Mouse (Mus musculus) CH12.LX (cell line): ENCODE data around the gene Abca4. TPM values are rescaled to one million over a fixed set of nuclear protein-coding genes. Genes with fewer than 3 reads are reported as not detected.
"Not testable (repeated sequence)": the region's sequence is repeated elsewhere in the genome, so short reads cannot be mapped to it uniquely, and the experiment has no call there.

Source experiments
- DNase-seq: peaks from one replicate; pipeline ENCODE4 v3.0.0-alpha.2; 2013; ENCODE audit errors: extremely low read depth
- H3K27ac ChIP-seq: 2 replicates; pipeline ENCODE4 v1.5.1; 2012; ENCODE audit warnings: low read depth, mild to moderate bottlenecking, control low read depth, moderate library complexity; ENCODE audit not compliant: insufficient read depth
- H3K27me3 ChIP-seq: replicated peaks from 2 replicates; pipeline ENCODE3; 2012; ENCODE audit warnings: inconsistent platforms
- H3K36me3 ChIP-seq, 2 experiments: replicated peaks in 1 of 2; 2 replicates each; pipeline versions ENCODE3 to v1.6.1; 2012; ENCODE audit warnings: inconsistent platforms in 1 of 2, low read length in 1 of 2, mild to moderate bottlenecking in 1 of 2, mixed read lengths in 1 of 2, moderate library complexity in 1 of 2; ENCODE audit not compliant: control insufficient read depth in 1 of 2, insufficient read depth in 1 of 2
- H3K4me1 ChIP-seq, 2 experiments: 2 replicates each; pipeline ENCODE4 v1.6.1; 2012; ENCODE audit warnings: inconsistent platforms in 1 of 2, moderate library complexity in 1 of 2; ENCODE audit not compliant: insufficient read depth in 2 of 2, control insufficient read depth in 1 of 2
- H3K4me2 ChIP-seq: 2 replicates; pipeline ENCODE4 v1.6.1; 2012; ENCODE audit warnings: low read depth, mild to moderate bottlenecking, control low read depth; ENCODE audit not compliant: poor library complexity, insufficient read depth, severe bottlenecking
- H3K4me3 ChIP-seq, 3 experiments: fragments of 150-350 bp in 1 of 3; sonication (generic) in 1 of 3; replicated peaks in 1 of 3; 2 replicates each; pipeline versions ENCODE3 to v1.5.1; 2011 to 2012; ENCODE audit warnings: low read depth in 2 of 3, low read length in 2 of 3, mild to moderate bottlenecking in 2 of 3, moderate library complexity in 2 of 3, control low read depth in 1 of 3, improper control_type of control experiment in 1 of 3, inconsistent platforms in 1 of 3, mixed read lengths in 1 of 3; ENCODE audit not compliant: poor library complexity in 1 of 3
- H3K79me2 ChIP-seq: replicated peaks from 2 replicates; pipeline ENCODE4 v1.6.1; 2012; ENCODE audit warnings: mild to moderate bottlenecking, moderate library complexity; ENCODE audit not compliant: control insufficient read depth, poor library complexity, insufficient read depth, severe bottlenecking; ENCODE audit errors: extremely low read depth
- H3K9ac ChIP-seq: 2 replicates; pipeline ENCODE4 v1.6.1; 2012; ENCODE audit warnings: low read depth, mild to moderate bottlenecking, control low read depth, moderate library complexity; ENCODE audit not compliant: insufficient read depth
- H3K9me3 ChIP-seq: replicated peaks from 2 replicates; pipeline ENCODE3; 2012; ENCODE audit warnings: low read length, inconsistent platforms, mixed read lengths
- CHD1 ChIP-seq: IDR thresholded peaks from 2 replicates; pipeline ENCODE4 v1.6.1; 2012; ENCODE audit warnings: low read depth, low read length, improper control_type of control experiment, inconsistent platforms
- E2F4 ChIP-seq: IDR thresholded peaks from 2 replicates; pipeline ENCODE4 v1.6.1; 2011; ENCODE audit warnings: low read depth, low read length, improper control_type of control experiment; ENCODE audit not compliant: insufficient replicate concordance
- ETS1 ChIP-seq: conservative IDR thresholded peaks from 2 replicates; pipeline ENCODE4 v1.6.1; 2012; ENCODE audit warnings: low read depth, mild to moderate bottlenecking, inconsistent platforms, low read length, improper control_type of control experiment, moderate library complexity
- JUN ChIP-seq: IDR thresholded peaks from 2 replicates; pipeline ENCODE4 v1.6.1; 2011; ENCODE audit warnings: low read depth, mild to moderate bottlenecking, low read length, improper control_type of control experiment, moderate library complexity; ENCODE audit not compliant: insufficient read depth
- JUND ChIP-seq: conservative IDR thresholded peaks from 2 replicates; pipeline ENCODE4 v1.6.1; 2011; ENCODE audit warnings: low read depth, low read length, improper control_type of control experiment
- MAX ChIP-seq: IDR thresholded peaks from 2 replicates; pipeline ENCODE4 v1.6.1; 2011; ENCODE audit warnings: low read length, improper control_type of control experiment
- MEF2A ChIP-seq: IDR thresholded peaks from 2 replicates; pipeline ENCODE4 v1.6.1; 2014; ENCODE audit warnings: low read depth, mild to moderate bottlenecking, inconsistent platforms, low read length, improper control_type of control experiment, borderline replicate concordance
- NELFE ChIP-seq: IDR thresholded peaks from 2 replicates; pipeline ENCODE4 v1.6.1; 2011; ENCODE audit warnings: low read depth, low read length, improper control_type of control experiment
- RCOR1 ChIP-seq: conservative IDR thresholded peaks from 2 replicates; pipeline ENCODE4 v1.6.1; 2012; ENCODE audit warnings: low read depth, mild to moderate bottlenecking, inconsistent platforms, low read length, improper control_type of control experiment
- SIN3A ChIP-seq: IDR thresholded peaks from 2 replicates; pipeline ENCODE4 v1.6.1; 2012; ENCODE audit warnings: low read length, improper control_type of control experiment, inconsistent platforms
- SMC3 ChIP-seq: IDR thresholded peaks from 2 replicates; pipeline ENCODE4 v1.6.1; 2011; ENCODE audit warnings: low read depth, low read length, improper control_type of control experiment
- USF2 ChIP-seq: conservative IDR thresholded peaks from 2 replicates; pipeline ENCODE4 v1.6.1; 2011; ENCODE audit warnings: low read depth, low read length, improper control_type of control experiment
- ZC3H11A ChIP-seq: IDR thresholded peaks from 2 replicates; pipeline ENCODE4 v1.6.1; 2012; ENCODE audit warnings: low read depth, mild to moderate bottlenecking, inconsistent platforms, low read length, improper control_type of control experiment
- ZMIZ1 ChIP-seq: IDR thresholded peaks from 2 replicates; pipeline ENCODE4 v1.6.1; 2012; ENCODE audit warnings: low read depth, mild to moderate bottlenecking, inconsistent platforms, low read length, improper control_type of control experiment
- ZNF384 ChIP-seq: IDR thresholded peaks from 2 replicates; pipeline ENCODE4 v1.6.1; 2012; ENCODE audit warnings: low read depth, low read length, improper control_type of control experiment, inconsistent platforms
- dilution Hi-C: fragments of 300-500 bp; cut with MboI; formaldehyde crosslinking; loops from 2 replicates; pipeline ENCODE4 v1.14.3; 2020; ENCODE audit warnings: low sequenced_read_pairs; ENCODE audit not compliant: extremely low pct_unique_long_range_greater_than_20kb, extremely low pct_ligation_motif_present
- in situ Hi-C: fragments of 300-500 bp; cut with MboI; formaldehyde crosslinking; loops from 3 replicates; pipeline ENCODE4 v1.14.3; 2019; ENCODE audit warnings: low sequenced_read_pairs, low pct_ligation_motif_present, low pct_unique_long_range_greater_than_20kb, mixed read lengths
- polyA plus RNA-seq: library from polyadenylated mRNA; unstranded; fragments of >175 nt; gene quantifications from 2 replicates; pipeline ENCODE4 v1.2.1, GENCODE M21; 2012; ENCODE audit warnings: low read depth; ENCODE audit not compliant: insufficient read length
- total RNA-seq, 2 experiments: library from RNA; depleted of rRNA; stranded (reverse); fragments of 300-350 nt in 1 of 2; fragments of >200 nt in 1 of 2; gene quantifications; 2 replicates each; pipeline ENCODE4 v1.2.3; 2012 to 2014

The Abca4 gene
- total and polyA plus RNA-seq, 3 experiments: 0.34 to 0.57 (median 0.46) TPM

GRCm38 (mm10) chr3:122078141-122078540 is 33.9 kb downstream of the Abca4 start:
- Histone ChIP-seq H3K36me3 (no peaks in the 10 kb centered on the region), H3K9me3 (no peaks in the 10 kb centered on the region), H3K27me3 (no peaks in the 10 kb centered on the region), H3K4me2 (no peak overlapping the region), H3K4me1 (peaks cover 7 to 15% of the 10 kb centered on the region in 2 experiments), H3K27ac (no peak overlapping the region), H3K79me2 (no peaks in the 10 kb centered on the region), H3K4me3 (no peak overlapping the region), H3K9ac (no peak overlapping the region)
- DNase-seq: no peak
- in situ Hi-C loops: no loop called here
- TF ChIP-seq ETS1 (no peak), MAX (no peak), JUN (no peak), ZNF384 (no peak), E2F4 (no peak), SIN3A (no peak), CHD1 (no peak), NELFE (no peak), JUND (no peak), USF2 (no peak)
- dilution Hi-C loops: no loop called here

GRCm38 (mm10) chr3:122079172-122079571 is 34.9 kb downstream of the Abca4 start:
- no peak overlapping the region for H3K27ac ChIP-seq
- peaks cover 7% of the 10 kb centered on the region in 2 experiments; a peak in 3 of 4 replicates for H3K4me1 ChIP-seq
- in situ Hi-C loops: no loop called here
- no peaks in the 10 kb centered on the region for H3K36me3 ChIP-seq
- no peak overlapping the region for H3K9ac ChIP-seq
- no peaks in the 10 kb centered on the region for H3K27me3 ChIP-seq
- H3K4me3 ChIP-seq: no peak overlapping the region
- no peak for DNase-seq
- no peaks in the 10 kb centered on the region for H3K79me2 ChIP-seq
- TF ChIP-seq RCOR1 (no peak), ZMIZ1 (no peak), JUN (no peak), SMC3 (no peak), MEF2A (no peak), ZC3H11A (no peak)
- TF ChIP-seq, all 38 proteins: peak for 0
- dilution Hi-C loops: no loop called here
- Histone ChIP-seq H3K4me2 (no peak overlapping the region), H3K9me3 (no peaks in the 10 kb centered on the region)

DNA sequence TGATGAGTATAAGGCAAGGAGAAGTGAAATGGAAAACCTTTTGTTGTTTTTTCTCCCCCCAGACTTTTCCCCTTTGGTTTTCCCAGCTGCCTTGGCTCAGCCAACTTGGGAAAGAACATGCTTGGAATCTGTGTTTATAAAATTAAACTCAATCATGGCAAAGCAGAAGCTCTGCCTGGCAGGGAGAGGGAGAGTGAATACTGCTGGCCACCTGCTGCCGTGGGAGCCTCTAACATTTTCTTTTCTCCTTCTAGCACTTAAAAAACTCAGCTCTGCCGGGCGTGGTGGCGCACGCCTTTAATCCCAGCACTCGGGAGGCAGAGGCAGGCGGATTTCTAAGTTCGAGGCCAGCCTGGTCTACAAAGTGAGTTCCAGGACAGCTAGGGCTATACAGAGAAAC is 37.4 kb downstream of the Abca4 start:
- H3K27ac ChIP-seq, dilution Hi-C loops, DNase-seq, H3K4me3 ChIP-seq, H3K4me2 ChIP-seq, H3K36me3 ChIP-seq, H3K9me3 ChIP-seq, H3K79me2 ChIP-seq, H3K9ac ChIP-seq, H3K27me3 ChIP-seq, in situ Hi-C loops: not testable (repeated sequence)
- peaks cover 13 to 25% of the 10 kb centered on the region in 2 experiments for H3K4me1 ChIP-seq
